Mouse (Mus musculus): Measurements from ENCODE around the gene Csrp2. TPM values are rescaled to one million over a fixed set of nuclear protein-coding genes. Genes with fewer than 3 reads are reported as not detected.
A peak's percentile ranks its signal among the peaks of the same experiment; 100 is the strongest.

Csrp2 gene
- total RNA-seq, 1 experiment = 252 TPM

- H3K4me1 ChIP-seq (ENCODE audit: control insufficient read depth in 2 of 2, insufficient read depth in 2 of 2, low read length in 2 of 2, poor library complexity in 1 of 2) = peaks cover 0 to 9% of the 10 kb centered on the region in 2 experiments; a peak in 1 of 4 replicates
- no peak for DNase-seq (ENCODE audit: low read depth, low spot score)
- H3K27ac ChIP-seq (ENCODE audit: insufficient read depth, low read depth, low read length, poor library complexity, severe bottlenecking) = no peak overlapping the region
- H3K36me3 ChIP-seq (ENCODE audit: control insufficient read depth, insufficient read depth, low read length, poor library complexity, severe bottlenecking) = no peaks in the 10 kb centered on the region
- no peak overlapping the region for H3K4me3 ChIP-seq (ENCODE audit: insufficient read depth in 1 of 2, low read depth in 1 of 2, low read length in 2 of 2, poor library complexity in 1 of 2, severe bottlenecking in 1 of 2)
- 0 out of 2 replicates have a peak overlapping the region, but pooled peaks have one; percentile 40 for H3K9ac ChIP-seq (ENCODE audit: insufficient read depth, low read depth, low read length, poor library complexity, severe bottlenecking)
- no peaks in the 10 kb centered on the region for H3K9me3 ChIP-seq (ENCODE audit: control insufficient read depth, insufficient read depth, low read depth, low read length)
- TF ChIP-seq ZC3H11A (IDR thresholded peaks at IDR 0.05; ENCODE audit: borderline replicate concordance, low read depth, low read length) (no peak), HCFC1 (IDR thresholded peaks at IDR 0.05; ENCODE audit: borderline replicate concordance, insufficient read depth, low read length) (no peak), MAFK (IDR thresholded peaks at IDR 0.05; ENCODE audit: insufficient read depth, low read depth, low read length) (no peak), ZNF384 (IDR thresholded peaks at IDR 0.05; ENCODE audit: low read depth, low read length) (no peak), CHD2 (IDR thresholded peaks at IDR 0.05; ENCODE audit: low read depth, low read length) (no peak)
- in situ Hi-C loops (cut with MboI; ENCODE audit: low sequenced_read_pairs in 2 of 2, unreplicated experiment in 2 of 2) = no loop called here
Measured at GRCm38 (mm10) chr10:110986682-110987081, 67.1 kb downstream of the Csrp2 start.

Other genes starting within 250 kb of the Csrp2 start
- 13.8 and 15.6 TPM in 2 replicates for gene E2f7, start 174.3 kb upstream of the Csrp2 start, total RNA-seq (2012; rRNA removed)
- gene Zdhhc17, start 90.4 kb downstream of the Csrp2 start, total RNA-seq (2012; rRNA removed) = 26.2 and 33.1 TPM in 2 replicates
- 18.6 and 20.7 TPM in 2 replicates for gene Osbpl8, start 245.0 kb downstream of the Csrp2 start, total RNA-seq (2012; rRNA removed)